Mouse (Mus musculus): Measurements from ENCODE around the gene Lrp8.
A peak's percentile ranks its signal among the peaks of the same experiment; 100 is the strongest.

Gene Lrp8

GRCm38 (mm10) chr4:107846795-107847194 is 44.7 kb downstream of the Lrp8 start:
- DNase-seq (ENCODE audit: low read depth), result no peak

GRCm38 (mm10) chr4:107848546-107848945 is 46.5 kb downstream of the Lrp8 start:
- DNase-seq (ENCODE audit: low read depth), result no peak

GRCm38 (mm10) chr4:107849621-107850020 is 47.6 kb downstream of the Lrp8 start:
- no peak for DNase-seq (ENCODE audit: low read depth)

GRCm38 (mm10) chr4:107850091-107850490 is 48.0 kb downstream of the Lrp8 start:
- no peak for DNase-seq (ENCODE audit: low read depth)

- no peak for DNase-seq (ENCODE audit: low read depth)
Observed at GRCm38 (mm10) chr4:107853333-107853732, 51.3 kb downstream of the Lrp8 start.

- no peak for DNase-seq (ENCODE audit: low read depth)
Observed at GRCm38 (mm10) chr4:107853836-107854235, 51.8 kb downstream of the Lrp8 start.

GRCm38 (mm10) chr4:107856958-107857686 is 55.1 kb downstream of the Lrp8 start:
- DNase-seq (ENCODE audit: low read depth), result no peak

GRCm38 (mm10) chr4:107858995-107859394 is 56.9 kb downstream of the Lrp8 start:
- DNase-seq (ENCODE audit: low read depth), result no peak

- DNase-seq (ENCODE audit: low read depth), result peak; percentile 77
Observed at GRCm38 (mm10) chr4:107864866-107865265, 62.8 kb downstream of the Lrp8 start.

GRCm38 (mm10) chr4:107879254-107880050 is 77.4 kb downstream of the Lrp8 start, which contains the start of gene Magoh:
TSS of gene Magoh (plus strand) at chr4:107879755.
- peak; percentile 85 for DNase-seq (ENCODE audit: low read depth)

GRCm38 (mm10) chr4:107881631-107882030 is 79.6 kb downstream of the Lrp8 start:
- DNase-seq (ENCODE audit: low read depth), result no peak

- no peak for DNase-seq (ENCODE audit: low read depth)
Observed at GRCm38 (mm10) chr4:107886371-107886770, 84.3 kb downstream of the Lrp8 start.

- DNase-seq (ENCODE audit: low read depth), result no peak
Observed at GRCm38 (mm10) chr4:107889385-107889730, 87.3 kb downstream of the Lrp8 start.

GRCm38 (mm10) chr4:107889731-107890432 is 87.8 kb downstream of the Lrp8 start, which contains the start of gene 0610037L13Rik:
TSS of gene 0610037L13Rik (plus strand) at chr4:107889813.
- peak; percentile 92 for DNase-seq (ENCODE audit: low read depth)

- DNase-seq (ENCODE audit: low read depth), result no peak
Observed at GRCm38 (mm10) chr4:107892663-107893062, 90.6 kb downstream of the Lrp8 start.

GRCm38 (mm10) chr4:107899211-107899927 is 97.3 kb downstream of the Lrp8 start:
- DNase-seq (ENCODE audit: low read depth), result no peak

GRCm38 (mm10) chr4:107900206-107900605 is 98.1 kb downstream of the Lrp8 start:
- DNase-seq (ENCODE audit: low read depth), result no peak

- DNase-seq (ENCODE audit: low read depth), result no peak
Observed at GRCm38 (mm10) chr4:107904252-107904651, 102.2 kb downstream of the Lrp8 start.

- no peak for DNase-seq (ENCODE audit: low read depth)
Observed at GRCm38 (mm10) chr4:107906561-107906960, 104.5 kb downstream of the Lrp8 start.

GRCm38 (mm10) chr4:107910020-107910419 is 108.0 kb downstream of the Lrp8 start:
- DNase-seq (ENCODE audit: low read depth), result no peak

- DNase-seq (ENCODE audit: low read depth), result no peak
Observed at GRCm38 (mm10) chr4:107920336-107920735, 118.3 kb downstream of the Lrp8 start.

- no peak for DNase-seq (ENCODE audit: low read depth)
Observed at GRCm38 (mm10) chr4:107921152-107921695, 119.2 kb downstream of the Lrp8 start.

Measured in fibroblast of lung, adult 2 months (primary cell).